Mouse (Mus musculus) forebrain, embryonic 15.5 days (tissue): ENCODE measurements around the gene Gm5483. TPM values are rescaled to one million over a fixed set of nuclear protein-coding genes. Genes with fewer than 3 reads are reported as not detected.

Experiments
- polyA plus RNA-seq: library from polyadenylated mRNA; unstranded; fragments of >200 nt; fragmentation: Nextera tagmentation; extraction: Ambion mirVana; gene quantifications from 2 replicates; pipeline ENCODE4 v1.2.1, GENCODE M21; 2015

Gene Gm5483
- polyA plus RNA-seq, 1 experiment from 2014 or later: 0.50 TPM

Other genes starting within 250 kb of the Gm5483 start
- 2.4 and 2.5 TPM in 2 replicates for gene Parp9, start 245.7 kb upstream of the Gm5483 start, polyA plus RNA-seq
- 1.7 and 2.2 TPM in 2 replicates for gene Dtx3l, start 245.1 kb upstream of the Gm5483 start, polyA plus RNA-seq
- 75.2 and 76.2 TPM in 2 replicates for gene Kpna1, start 205.5 kb upstream of the Gm5483 start, polyA plus RNA-seq
- 14.1 and 16.1 TPM in 2 replicates for gene Wdr5b, start 143.0 kb upstream of the Gm5483 start, polyA plus RNA-seq
- gene Fam162a, start 112.6 kb upstream of the Gm5483 start, polyA plus RNA-seq: 169 and 188 TPM in 2 replicates
- gene Ccdc58, start 112.5 kb upstream of the Gm5483 start, polyA plus RNA-seq: 34.7 and 35.4 TPM in 2 replicates
- not detected in 2 replicates for gene Csta1, start 53.0 kb upstream of the Gm5483 start, polyA plus RNA-seq
- gene Stfa2l1, start 27.4 kb upstream of the Gm5483 start, polyA plus RNA-seq: not detected in 2 replicates
- not detected in 2 replicates for gene Gm5416, start 26.2 kb downstream of the Gm5483 start, polyA plus RNA-seq
- gene 2010005H15Rik, start 37.3 kb downstream of the Gm5483 start, polyA plus RNA-seq: not detected in 2 replicates
- gene Stfa1, start 92.7 kb downstream of the Gm5483 start, polyA plus RNA-seq: 0.99 and 1.5 TPM in 2 replicates
- not detected in 2 replicates for gene BC117090, start 150.1 kb downstream of the Gm5483 start, polyA plus RNA-seq
- 0.50 and 1.1 TPM in 2 replicates for gene BC100530, start 183.5 kb downstream of the Gm5483 start, polyA plus RNA-seq
- not detected in 2 replicates for gene Stfa2, start 224.2 kb downstream of the Gm5483 start, polyA plus RNA-seq